Mouse (Mus musculus) spleen, postnatal 14 days (tissue): ENCODE data around the gene Lsm2.

Experiments used
- DNase-seq, 2 experiments: peaks; one replicate each; pipeline ENCODE4 v3.0.0; 2021 to 2022; ENCODE audit warnings: low spot score in 2 of 2

Lsm2 gene

GRCm38 (mm10) chr17:35012430-35012829 lies 30.8 kb downstream of the Lsm2 start:
- DNase-seq: no peak

GRCm38 (mm10) chr17:35013221-35013620 lies 31.6 kb downstream of the Lsm2 start:
- no peak for DNase-seq

GRCm38 (mm10) chr17:35015296-35015695 lies 33.6 kb downstream of the Lsm2 start:
- no peak for DNase-seq

- no peak for DNase-seq
These were observed 34.7 kb downstream of the Lsm2 start, which contains the start of gene Vwa7 for GRCm38 (mm10) chr17:35016376-35016775. Gene Vwa7 (plus strand): TSS chr17:35016579.

GRCm38 (mm10) chr17:35016791-35017705 lies 35.4 kb downstream of the Lsm2 start:
- no peak for DNase-seq

GRCm38 (mm10) chr17:35017706-35018030 lies 36.0 kb downstream of the Lsm2 start:
- no peak for DNase-seq

- DNase-seq: no peak
These were observed 36.5 kb downstream of the Lsm2 start for GRCm38 (mm10) chr17:35018171-35018570.

GRCm38 (mm10) chr17:35019894-35020293 lies 38.2 kb downstream of the Lsm2 start:
- DNase-seq: no peak

- DNase-seq: no peak
These were observed 38.9 kb downstream of the Lsm2 start for GRCm38 (mm10) chr17:35020551-35020950.

- peak; percentile 75 to 89 for DNase-seq
These were observed 39.6 kb downstream of the Lsm2 start for GRCm38 (mm10) chr17:35021163-35021808.

- no peak for DNase-seq
These were observed 40.3 kb downstream of the Lsm2 start for GRCm38 (mm10) chr17:35021842-35022477.

- no peak for DNase-seq
These were observed 40.9 kb downstream of the Lsm2 start for GRCm38 (mm10) chr17:35022541-35023060.

- DNase-seq: no peak
These were observed 41.6 kb downstream of the Lsm2 start for GRCm38 (mm10) chr17:35023221-35023620.

- no peak for DNase-seq
These were observed 42.1 kb downstream of the Lsm2 start for GRCm38 (mm10) chr17:35023756-35024155.

GRCm38 (mm10) chr17:35024261-35024660 lies 42.6 kb downstream of the Lsm2 start:
- no peak for DNase-seq

- DNase-seq: no peak
These were observed 43.2 kb downstream of the Lsm2 start for GRCm38 (mm10) chr17:35024691-35025488.

GRCm38 (mm10) chr17:35026206-35026605 lies 44.5 kb downstream of the Lsm2 start:
- DNase-seq: no peak

- no peak for DNase-seq
These were observed 45.8 kb downstream of the Lsm2 start, which contains the start of gene Sapcd1 for GRCm38 (mm10) chr17:35027277-35028068. Gene Sapcd1 (minus strand): TSS chr17:35028016.

GRCm38 (mm10) chr17:35028315-35028714 lies 46.7 kb downstream of the Lsm2 start:
- no peak for DNase-seq

GRCm38 (mm10) chr17:35029691-35030532 lies 48.2 kb downstream of the Lsm2 start:
- DNase-seq: no peak
